Mouse (Mus musculus) limb, embryonic 14.5 days (tissue): ENCODE data around the gene Smim17. TPM values are rescaled to one million over a fixed set of nuclear protein-coding genes. Genes with fewer than 3 reads are reported as not detected.
A peak's percentile ranks its signal among the peaks of the same experiment; 100 is the strongest.

Experiments used
- ATAC-seq: fragments of 200-750 bp; cut with Nextera tagmentation; 2 replicates; pipeline ENCODE4 v1.8.0; 2017; ENCODE audit warnings: low read depth, moderate number of reproducible peaks, moderate TSS enrichment; ENCODE audit not compliant: low FRiP score
- DNase-seq: peaks from one replicate; pipeline ENCODE4 v3.0.0-alpha.2; 2015; ENCODE audit warnings: low spot score
- H3K27ac ChIP-seq: fragments of 300-500 bp; sonication (generic); replicated peaks from 2 replicates; pipeline ENCODE4 v1.5.1; 2014; ENCODE audit warnings: low read depth, mild to moderate bottlenecking, low read length, moderate library complexity, mixed read lengths
- H3K27me3 ChIP-seq: fragments of 300-500 bp; sonication (generic); 2 replicates; pipeline ENCODE4 v1.6.1; 2014; ENCODE audit warnings: low read length, mixed read lengths; ENCODE audit not compliant: control insufficient read depth, insufficient read depth
- H3K36me3 ChIP-seq: fragments of 300-500 bp; sonication (generic); 2 replicates; pipeline ENCODE4 v1.6.1; 2014; ENCODE audit warnings: mild to moderate bottlenecking, low read length, moderate library complexity, mixed read lengths; ENCODE audit not compliant: control insufficient read depth, insufficient read depth
- H3K4me1 ChIP-seq: fragments of 300-500 bp; sonication (generic); 2 replicates; pipeline ENCODE4 v1.6.1; 2014; ENCODE audit warnings: antibody characterized with exemption, low read length, mixed read lengths; ENCODE audit not compliant: control insufficient read depth, insufficient read depth
- H3K4me2 ChIP-seq: fragments of 300-500 bp; sonication (generic); replicated peaks from 2 replicates; pipeline ENCODE4 v1.6.1; 2014; ENCODE audit warnings: low read depth, mild to moderate bottlenecking, low read length, moderate library complexity; ENCODE audit not compliant: severe bottlenecking
- H3K4me3 ChIP-seq: fragments of 300-500 bp; sonication (generic); replicated peaks from 2 replicates; pipeline ENCODE4 v1.5.1; 2014; ENCODE audit warnings: low read length
- H3K9ac ChIP-seq: fragments of 300-500 bp; sonication (generic); 2 replicates; pipeline ENCODE4 v1.6.1; 2014; ENCODE audit warnings: mild to moderate bottlenecking, low read depth, low read length, moderate library complexity; ENCODE audit not compliant: severe bottlenecking
- H3K9me3 ChIP-seq: fragments of 300-500 bp; sonication (generic); 2 replicates; pipeline ENCODE4 v1.6.1; 2016; ENCODE audit warnings: low read length; ENCODE audit not compliant: control insufficient read depth
- POLR2A ChIP-seq: fragments of 200-500 bp; IDR thresholded peaks from 2 replicates; pipeline ENCODE4 v1.8.0; 2012; ENCODE audit warnings: inconsistent platforms, mild to moderate bottlenecking, moderate library complexity, borderline replicate concordance; ENCODE audit not compliant: insufficient read depth, insufficient read length; ENCODE audit errors: extremely low read depth
- WGBS: fragments of 180-500 bp; shearing (Covaris S2); extraction: QIAGEN DNeasy Blood & Tissue Kit; methylation state at CpG from one replicate; pipeline ENCODE4 v1.1.7; 2014; 5-methylcytosine and 5-hydroxymethylcytosine counted together
- polyA plus RNA-seq, 2 experiments: library from polyadenylated mRNA; depleted of rRNA in 1 of 2; stranded (reverse) in 1 of 2; unstranded in 1 of 2; fragments of >200 nt; fragmentation: Nextera tagmentation in 1 of 2; extraction: Ambion mirVana in 1 of 2; gene quantifications; 2 replicates each; pipeline versions ENCODE4 v1.2.1 to v1.2.3; 2012 to 2014

Smim17 gene
- polyA plus RNA-seq, 2 experiments: 0.31 TPM; not detected in 1

DNA sequence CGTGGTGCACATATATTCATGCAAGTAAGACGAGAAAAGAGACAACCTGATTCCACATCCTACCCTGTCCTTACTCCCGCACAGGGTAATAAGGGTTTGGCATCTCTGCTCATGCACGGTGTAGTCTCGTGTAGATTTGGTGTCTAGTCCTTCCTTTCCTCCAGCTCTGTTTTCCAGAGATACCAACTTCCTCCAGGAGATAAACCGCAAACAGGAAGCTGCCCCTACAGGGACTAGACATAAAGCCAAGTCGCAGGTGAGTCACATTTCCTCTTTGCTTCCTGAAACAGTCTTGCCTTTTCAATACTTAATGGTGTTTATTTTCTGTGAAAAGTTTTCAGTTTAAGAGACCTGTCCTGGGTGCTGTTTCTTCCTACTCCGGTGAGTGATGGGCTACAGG, 14.5 kb upstream of the Smim17 start:
- H3K4me3 ChIP-seq: peak overlapping the region; percentile 57
- peak overlapping the region; percentile 62; the same call in 1 of the 2 replicates for H3K9ac ChIP-seq
- no peak overlapping the region for H3K27ac ChIP-seq
- no peaks in the 10 kb centered on the region for H3K9me3 ChIP-seq
- WGBS: 72% methylated on average over 8 of the region's 8 CpGs
- DNase-seq (no peak), ATAC-seq (no peak)
- peak overlapping the region; percentile 79 for H3K4me2 ChIP-seq
- H3K4me1 ChIP-seq: peaks cover 5% of the 10 kb centered on the region
- no peak for TF ChIP-seq POLR2A
- peaks cover 3% of the 10 kb centered on the region; the same call in 1 of the 2 replicates for H3K36me3 ChIP-seq
- no peaks in the 10 kb centered on the region for H3K27me3 ChIP-seq

- no peak for DNase-seq
- TF ChIP-seq POLR2A: no peak
- H3K4me3 ChIP-seq: no peak overlapping the region
- no peaks in the 10 kb centered on the region for H3K9me3 ChIP-seq
- H3K4me2 ChIP-seq: no peak overlapping the region
- H3K27ac ChIP-seq: no peak overlapping the region
- peaks cover 5% of the 10 kb centered on the region for H3K4me1 ChIP-seq
- H3K9ac ChIP-seq: no peak overlapping the region
- WGBS: 93% methylated on average over 8 of the region's 8 CpGs
- H3K36me3 ChIP-seq: peaks cover 29% of the 10 kb centered on the region
- no peak for ATAC-seq
- no peaks in the 10 kb centered on the region for H3K27me3 ChIP-seq
Measured at GRCm38 (mm10) chr7:6386995-6387394, 11.5 kb upstream of the Smim17 start.

- no peaks in the 10 kb centered on the region for H3K27me3 ChIP-seq
- no peak overlapping the region for H3K27ac ChIP-seq
- H3K4me2 ChIP-seq: no peak overlapping the region
- H3K4me3 ChIP-seq: no peak overlapping the region
- H3K4me1 ChIP-seq: peaks cover 2% of the 10 kb centered on the region
- WGBS: 88% methylated on average over 5 of the region's 5 CpGs
- ATAC-seq (no peak), DNase-seq (no peak)
- TF ChIP-seq POLR2A: no peak
- no peaks in the 10 kb centered on the region for H3K9me3 ChIP-seq
- peaks cover 41% of the 10 kb centered on the region for H3K36me3 ChIP-seq
- no peak overlapping the region for H3K9ac ChIP-seq
Measured at GRCm38 (mm10) chr7:6388971-6389370, 9.5 kb upstream of the Smim17 start.

GRCm38 (mm10) chr7:6389449-6389848, 9.1 kb upstream of the Smim17 start:
- Histone ChIP-seq H3K9me3 (no peaks in the 10 kb centered on the region), H3K9ac (no peak overlapping the region), H3K27ac (no peak overlapping the region), H3K4me3 (no peak overlapping the region), H3K36me3 (peaks cover 42% of the 10 kb centered on the region), H3K4me2 (no peak overlapping the region), H3K27me3 (no peaks in the 10 kb centered on the region), H3K4me1 (no peaks in the 10 kb centered on the region)
- 64% methylated on average over 5 of the region's 5 CpGs for WGBS
- ATAC-seq: no peak
- TF ChIP-seq POLR2A: no peak
- DNase-seq: no peak

DNA sequence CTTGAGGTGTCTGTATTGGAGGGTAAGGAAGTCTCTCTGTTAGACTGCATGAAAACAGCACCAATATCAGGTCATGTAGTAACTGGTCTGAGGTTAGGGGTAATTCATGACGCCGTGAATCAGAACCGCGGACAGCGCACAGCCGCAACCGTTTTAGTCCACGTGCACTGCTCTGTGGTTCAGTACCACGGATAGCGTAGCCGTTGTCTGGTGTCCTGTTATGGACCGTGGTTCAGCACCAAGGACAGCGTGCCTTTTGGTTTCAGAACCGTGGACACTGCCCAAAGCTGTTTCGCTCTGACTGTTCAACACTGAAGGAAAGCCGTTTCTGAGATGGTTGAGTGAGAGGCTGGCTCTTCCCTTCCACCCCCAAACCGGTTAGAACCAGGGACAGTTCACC, 11.5 kb downstream of the Smim17 start, which contains the start of gene Gm20715:
Gene Gm20715 (plus strand): TSS at position 235 of the 400 bp plus-strand sequence.
- under 1% methylated on average over 17 of the region's 17 CpGs for WGBS
- Histone ChIP-seq H3K27ac (no peak within 1 kb of the TSS), H3K27me3 (no peaks in the 10 kb centered on the region), H3K4me3 (no peak within 1 kb of the TSS), H3K4me2 (no peak within 1 kb of the TSS), H3K4me1 (no peaks in the 10 kb centered on the region), H3K36me3 (no peaks in the 10 kb centered on the region), H3K9me3 (no peaks in the 10 kb centered on the region), H3K9ac (no peak within 1 kb of the TSS)
- peak; percentile 99 for DNase-seq
- ATAC-seq: peak; percentile 96
- no peak for TF ChIP-seq POLR2A

DNA sequence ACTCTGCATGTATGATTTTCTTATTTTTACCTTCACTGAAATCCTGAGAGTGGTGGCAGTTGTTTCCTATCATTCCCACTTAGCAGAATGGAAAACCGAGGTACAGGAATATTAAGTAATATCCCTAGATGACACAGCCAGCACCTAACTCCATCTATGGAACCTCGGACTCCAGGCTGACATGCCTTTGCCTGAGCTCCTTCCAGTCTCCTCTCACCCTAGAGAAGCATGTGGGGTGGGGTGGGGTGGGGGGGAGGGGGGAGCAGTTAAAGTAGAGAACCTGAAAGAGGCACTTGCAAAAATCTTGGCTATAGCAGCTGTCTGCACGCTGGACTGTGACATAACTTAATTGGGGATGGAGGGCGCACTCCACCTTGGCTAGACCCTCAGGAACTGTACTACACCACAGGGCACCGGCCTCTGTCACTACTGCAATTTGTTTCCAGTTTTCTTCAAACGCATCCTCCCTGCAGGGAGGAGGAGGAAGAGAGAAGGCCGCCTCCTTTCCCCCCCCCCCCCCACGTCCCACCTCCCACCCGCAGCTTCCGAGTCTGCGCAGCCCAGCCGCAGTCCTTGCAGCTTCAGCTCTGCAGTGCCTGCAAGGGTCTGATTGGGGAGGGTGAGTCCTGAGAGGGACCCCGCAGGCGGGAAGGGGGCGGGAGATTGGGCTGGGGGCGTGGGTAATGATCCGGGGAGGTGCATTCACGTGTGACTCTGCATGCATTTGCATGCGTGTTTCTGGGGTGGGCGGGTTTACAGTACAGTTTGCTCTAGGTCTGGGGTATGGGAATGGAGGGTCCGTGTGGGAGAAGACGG, 16.3 kb downstream of the Smim17 start:
- Histone ChIP-seq H3K9ac (no peak overlapping the region), H3K9me3 (no peaks in the 10 kb centered on the region), H3K4me3 (no peak overlapping the region), H3K4me2 (no peak overlapping the region), H3K27me3 (no peaks in the 10 kb centered on the region), H3K36me3 (no peaks in the 10 kb centered on the region), H3K27ac (no peak overlapping the region), H3K4me1 (no peaks in the 10 kb centered on the region)
- no peak for TF ChIP-seq POLR2A
- WGBS: 9% methylated on average over 19 of the region's 22 CpGs
- DNase-seq (no peak), ATAC-seq (no peak)
